Mouse (Mus musculus) heart, adult 8-10 months (tissue): ENCODE results near the gene B4galt7. TPM values are rescaled to one million over a fixed set of nuclear protein-coding genes. Genes with fewer than 3 reads are reported as not detected.
"Not testable (repeated sequence)": the region's sequence is repeated elsewhere in the genome, so short reads cannot be mapped to it uniquely, and the experiment has no call there.

Source experiments
- DNase-seq: peaks from one replicate; pipeline ENCODE4 v3.0.0; 2022; ENCODE audit warnings: low spot score
- total RNA-seq, 4 experiments: library from RNA; stranded (reverse); gene quantifications; 2 replicates each; pipeline ENCODE4 v1.2.4; 2022

B4galt7 gene
- total RNA-seq, 4 experiments from 2014 or later = 8.0 to 9.1 (median 8.8) TPM

- DNase-seq = no peak
Observed at GRCm38 (mm10) chr13:55596802-55597201, 2.9 kb upstream of the B4galt7 start.

- DNase-seq = no peak
Observed at GRCm38 (mm10) chr13:55600657-55601056, 961 bp downstream of the B4galt7 start.

GRCm38 (mm10) chr13:55601611-55602010, 1.9 kb downstream of the B4galt7 start:
- peak; percentile 75 for DNase-seq

GRCm38 (mm10) chr13:55604606-55605005, 4.9 kb downstream of the B4galt7 start:
- DNase-seq = no peak

GRCm38 (mm10) chr13:55606899-55607623, 7.4 kb downstream of the B4galt7 start:
- no peak for DNase-seq

GRCm38 (mm10) chr13:55607624-55608006, 7.9 kb downstream of the B4galt7 start:
- DNase-seq = no peak

- no peak for DNase-seq
Observed at GRCm38 (mm10) chr13:55611996-55612395, 12.3 kb downstream of the B4galt7 start.

- no peak for DNase-seq
Observed at GRCm38 (mm10) chr13:55613471-55613870, 13.8 kb downstream of the B4galt7 start.

- no peak for DNase-seq
Observed at GRCm38 (mm10) chr13:55619328-55619727, 19.6 kb downstream of the B4galt7 start.

GRCm38 (mm10) chr13:55620275-55620674, 20.6 kb downstream of the B4galt7 start:
- no peak for DNase-seq

- not testable (repeated sequence) for DNase-seq
Observed at GRCm38 (mm10) chr13:55622156-55622648, 22.5 kb downstream of the B4galt7 start.

- DNase-seq = peak; percentile 90
Observed at GRCm38 (mm10) chr13:55622649-55623541, 23.2 kb downstream of the B4galt7 start, which contains the start of gene Caml. TSS of gene Caml (plus strand) at chr13:55623005.

GRCm38 (mm10) chr13:55634639-55635127, 35.0 kb downstream of the B4galt7 start, which contains the start of gene Ddx46:
TSS of gene Ddx46 (plus strand) at chr13:55635027.
- peak; percentile 79 for DNase-seq

GRCm38 (mm10) chr13:55635146-55635571, 35.5 kb downstream of the B4galt7 start:
- DNase-seq = no peak

GRCm38 (mm10) chr13:55636185-55636983, 36.7 kb downstream of the B4galt7 start:
- DNase-seq = no peak

GRCm38 (mm10) chr13:55640480-55640879, 40.8 kb downstream of the B4galt7 start:
- DNase-seq = peak; percentile 78

GRCm38 (mm10) chr13:55644525-55644924, 44.8 kb downstream of the B4galt7 start:
- DNase-seq = no peak

- DNase-seq = no peak
Observed at GRCm38 (mm10) chr13:55650098-55650497, 50.4 kb downstream of the B4galt7 start.

GRCm38 (mm10) chr13:55650980-55651379, 51.3 kb downstream of the B4galt7 start:
- no peak for DNase-seq
